Mouse (Mus musculus) heart, embryonic 16.5 days (tissue): Measurements from ENCODE around the gene Ice1. TPM values are rescaled to one million over a fixed set of nuclear protein-coding genes. Genes with fewer than 3 reads are reported as not detected.
A peak's percentile ranks its signal among the peaks of the same experiment; 100 is the strongest.

Experiments
- ATAC-seq: fragments of 200-750 bp; cut with Nextera tagmentation; replicated peaks from 2 replicates; pipeline ENCODE4 v1.8.0; 2017; ENCODE audit warnings: moderate number of reproducible peaks; ENCODE audit not compliant: insufficient read depth, low FRiP score; ENCODE audit errors: extremely low read depth
- H3K27ac ChIP-seq: fragments of 300-500 bp; sonication (generic); 2 replicates; pipeline ENCODE4 v1.5.1; 2014; ENCODE audit warnings: mild to moderate bottlenecking, low read length, control low read depth, moderate library complexity
- H3K27me3 ChIP-seq: fragments of 300-500 bp; sonication (generic); 2 replicates; pipeline ENCODE4 v1.6.1; 2014; ENCODE audit warnings: low read length, mixed read lengths; ENCODE audit not compliant: control insufficient read depth, insufficient read depth
- H3K36me3 ChIP-seq: fragments of 300-500 bp; sonication (generic); 2 replicates; pipeline ENCODE4 v1.6.1; 2014; ENCODE audit not compliant: control insufficient read depth, insufficient read depth
- H3K4me1 ChIP-seq: fragments of 300-500 bp; sonication (generic); 2 replicates; pipeline ENCODE4 v1.6.1; 2014; ENCODE audit warnings: low read length, mixed read lengths; ENCODE audit not compliant: control insufficient read depth, insufficient read depth
- H3K4me2 ChIP-seq: fragments of 300-500 bp; sonication (generic); 2 replicates; pipeline ENCODE4 v1.6.1; 2014; ENCODE audit warnings: low read depth, mild to moderate bottlenecking, control low read depth, low read length
- H3K4me3 ChIP-seq: fragments of 300-500 bp; sonication (generic); 2 replicates; pipeline ENCODE4 v1.5.1; 2014; ENCODE audit warnings: mild to moderate bottlenecking, control low read depth, low read length
- H3K9ac ChIP-seq: fragments of 300-500 bp; sonication (generic); 2 replicates; pipeline ENCODE4 v1.6.1; 2014; ENCODE audit warnings: low read length, control low read depth
- H3K9me3 ChIP-seq: fragments of 300-500 bp; sonication (generic); replicated peaks from 2 replicates; pipeline ENCODE4 v1.6.1; 2016; ENCODE audit warnings: low read length; ENCODE audit not compliant: control insufficient read depth
- WGBS: fragments of 180-500 bp; shearing (Covaris S2); extraction: QIAGEN DNeasy Blood & Tissue Kit; methylation state at CpG from one replicate; pipeline ENCODE4 v1.1.7; 2014; 5-methylcytosine and 5-hydroxymethylcytosine counted together
- polyA plus RNA-seq: library from polyadenylated mRNA; unstranded; fragments of >200 nt; fragmentation: Nextera tagmentation; extraction: Ambion mirVana; gene quantifications from 2 replicates; pipeline ENCODE4 v1.2.1, GENCODE M21; 2015

The Ice1 gene
- polyA plus RNA-seq, 1 experiment from 2014 or later: 11.5 TPM

DNA sequence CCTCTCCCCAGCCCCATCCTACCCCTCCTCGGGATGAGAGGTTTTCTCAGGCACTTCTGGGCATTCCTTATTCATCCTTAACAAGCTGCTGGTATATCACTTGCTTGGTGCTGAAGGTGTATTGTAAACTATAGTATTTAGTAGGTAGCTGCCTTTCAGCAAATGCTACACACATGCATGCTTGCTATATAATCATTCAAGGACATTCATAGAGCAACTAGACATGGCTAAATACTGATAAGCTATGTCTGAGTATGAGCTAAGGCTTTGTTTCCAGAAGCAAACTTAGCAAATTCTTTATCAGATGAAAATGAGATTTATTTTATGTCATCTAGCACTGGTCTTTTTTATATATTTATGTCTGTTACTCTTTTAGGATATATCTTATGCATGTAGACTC lies 11.8 kb downstream of the Ice1 start:
- H3K27ac ChIP-seq: no peak overlapping the region
- ATAC-seq: no peak
- no peaks in the 10 kb centered on the region for H3K9me3 ChIP-seq
- WGBS: 67% methylated on average over 1 of the region's 1 CpGs
- no peak overlapping the region for H3K9ac ChIP-seq
- no peak overlapping the region for H3K4me3 ChIP-seq
- H3K27me3 ChIP-seq: no peaks in the 10 kb centered on the region
- H3K4me2 ChIP-seq: no peak overlapping the region
- H3K36me3 ChIP-seq: 0 out of 2 replicates have a peak, but pooled peaks cover under 1% of the 10 kb centered on the region
- H3K4me1 ChIP-seq: peaks cover 10% of the 10 kb centered on the region

DNA sequence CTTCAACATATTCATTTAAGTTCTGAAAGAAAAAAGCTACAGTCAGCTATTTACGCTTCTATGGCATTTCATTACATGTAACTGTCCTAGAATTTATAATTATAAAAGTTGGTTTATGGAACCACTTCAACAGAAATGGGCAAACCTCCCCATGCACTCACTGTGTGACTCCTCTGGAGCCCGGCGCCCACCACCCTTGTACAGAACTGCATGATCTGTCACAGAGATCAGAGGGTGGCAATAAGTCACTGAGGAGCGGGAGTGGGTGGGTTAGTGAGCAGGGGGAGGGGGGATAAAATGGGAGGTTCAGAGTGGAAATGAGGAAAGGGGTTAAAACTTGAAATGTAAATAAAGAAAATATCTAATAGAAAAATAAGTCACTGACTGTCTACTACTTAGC lies 13.0 kb downstream of the Ice1 start:
- ATAC-seq: no peak
- H3K9me3 ChIP-seq: no peaks in the 10 kb centered on the region
- H3K27ac ChIP-seq: no peak overlapping the region
- WGBS: 92% methylated on average over 4 of the region's 4 CpGs
- H3K27me3 ChIP-seq: no peaks in the 10 kb centered on the region
- H3K36me3 ChIP-seq: peaks cover 10% of the 10 kb centered on the region
- H3K4me2 ChIP-seq: no peak overlapping the region
- H3K4me3 ChIP-seq: no peak overlapping the region
- H3K4me1 ChIP-seq: peaks cover 10% of the 10 kb centered on the region
- H3K9ac ChIP-seq: no peak overlapping the region

DNA sequence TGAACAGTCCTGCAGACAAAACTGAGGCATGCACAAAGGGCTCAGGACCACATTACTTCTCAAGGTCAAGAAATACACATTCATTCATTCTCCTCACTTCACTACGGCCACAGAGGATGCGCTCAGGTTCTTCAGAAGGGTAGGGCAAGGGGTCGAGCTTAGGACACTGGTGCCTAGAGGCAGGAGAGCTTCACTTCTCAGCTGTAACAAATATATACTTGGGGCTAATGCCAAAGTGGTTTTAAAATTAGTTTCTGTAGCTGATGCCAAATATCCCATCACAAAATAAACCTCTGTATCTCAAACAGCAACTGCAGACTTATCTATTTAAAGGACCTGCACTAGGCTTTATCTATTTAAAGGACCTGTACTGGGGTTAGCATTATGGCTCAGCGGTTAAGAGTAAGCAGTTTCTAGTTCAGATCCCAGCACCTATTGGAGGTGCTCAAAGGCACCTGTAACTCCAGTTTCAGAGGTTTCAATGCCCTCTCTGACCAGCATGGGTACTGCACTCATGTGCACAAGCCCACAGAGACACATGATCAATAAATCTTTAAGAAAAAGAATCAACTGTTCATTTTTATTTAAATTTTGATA lies 14.9 kb downstream of the Ice1 start:
- ATAC-seq: peak; percentile 67
- H3K9me3 ChIP-seq: no peaks in the 10 kb centered on the region
- no peak overlapping the region for H3K9ac ChIP-seq
- peaks cover 22% of the 10 kb centered on the region for H3K36me3 ChIP-seq
- H3K27ac ChIP-seq: no peak overlapping the region
- no peak overlapping the region for H3K4me2 ChIP-seq
- no peaks in the 10 kb centered on the region for H3K27me3 ChIP-seq
- WGBS: 75% methylated on average over 4 of the region's 4 CpGs
- H3K4me3 ChIP-seq: no peak overlapping the region
- peaks cover 10% of the 10 kb centered on the region for H3K4me1 ChIP-seq

DNA sequence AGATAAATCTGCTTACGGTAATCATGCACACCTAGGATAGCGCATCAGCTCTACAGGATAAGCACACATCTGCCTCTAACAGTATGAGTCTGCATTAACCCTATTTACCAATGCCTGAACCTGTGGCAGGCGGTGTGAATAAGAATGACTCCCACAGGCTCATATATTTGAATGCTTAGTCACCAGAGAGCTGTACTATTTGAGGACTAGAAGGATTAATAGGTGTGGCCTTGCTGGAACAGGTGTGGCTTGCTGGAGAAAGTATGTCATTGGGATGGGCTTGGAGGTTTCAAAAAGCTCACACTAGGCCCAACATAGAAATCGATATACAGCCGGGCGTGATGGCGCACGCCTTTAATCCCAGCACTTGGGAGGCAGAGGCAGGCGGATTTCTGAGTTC lies 15.9 kb downstream of the Ice1 start:
- peaks cover 10% of the 10 kb centered on the region for H3K4me1 ChIP-seq
- ATAC-seq: no peak
- H3K4me3 ChIP-seq: no peak overlapping the region
- H3K27me3 ChIP-seq: no peaks in the 10 kb centered on the region
- no peak overlapping the region for H3K4me2 ChIP-seq
- peaks cover 31% of the 10 kb centered on the region for H3K36me3 ChIP-seq
- H3K27ac ChIP-seq: no peak overlapping the region
- no peak overlapping the region for H3K9ac ChIP-seq
- no peaks in the 10 kb centered on the region for H3K9me3 ChIP-seq
- WGBS: 98% methylated on average over 8 of the region's 9 CpGs

DNA sequence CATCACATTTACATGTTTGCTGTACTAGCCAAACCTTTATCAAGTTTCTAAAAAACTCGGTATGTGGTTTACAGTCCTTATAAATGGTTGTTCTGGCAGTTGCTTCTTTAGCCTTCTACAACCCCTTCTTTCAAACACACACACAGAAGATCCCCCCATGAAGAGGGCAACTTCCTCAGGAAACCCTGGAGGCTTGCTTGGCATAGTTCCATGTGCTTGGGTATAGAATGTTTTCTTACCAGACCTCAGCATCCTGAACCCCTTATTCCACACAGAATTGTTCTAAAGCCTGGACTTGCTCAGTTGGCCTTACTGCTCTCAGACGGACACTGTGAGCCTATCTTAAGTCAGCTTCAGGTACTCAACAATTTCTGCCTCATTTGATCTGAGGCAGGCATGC lies 24.6 kb downstream of the Ice1 start:
- 75% methylated on average over 2 of the region's 2 CpGs for WGBS
- Histone ChIP-seq H3K4me3 (no peak overlapping the region), H3K4me2 (no peak overlapping the region), H3K27me3 (no peaks in the 10 kb centered on the region), H3K4me1 (no peaks in the 10 kb centered on the region), H3K9ac (no peak overlapping the region), H3K36me3 (peaks cover 56% of the 10 kb centered on the region), H3K9me3 (no peaks in the 10 kb centered on the region), H3K27ac (no peak overlapping the region)
- no peak for ATAC-seq

DNA sequence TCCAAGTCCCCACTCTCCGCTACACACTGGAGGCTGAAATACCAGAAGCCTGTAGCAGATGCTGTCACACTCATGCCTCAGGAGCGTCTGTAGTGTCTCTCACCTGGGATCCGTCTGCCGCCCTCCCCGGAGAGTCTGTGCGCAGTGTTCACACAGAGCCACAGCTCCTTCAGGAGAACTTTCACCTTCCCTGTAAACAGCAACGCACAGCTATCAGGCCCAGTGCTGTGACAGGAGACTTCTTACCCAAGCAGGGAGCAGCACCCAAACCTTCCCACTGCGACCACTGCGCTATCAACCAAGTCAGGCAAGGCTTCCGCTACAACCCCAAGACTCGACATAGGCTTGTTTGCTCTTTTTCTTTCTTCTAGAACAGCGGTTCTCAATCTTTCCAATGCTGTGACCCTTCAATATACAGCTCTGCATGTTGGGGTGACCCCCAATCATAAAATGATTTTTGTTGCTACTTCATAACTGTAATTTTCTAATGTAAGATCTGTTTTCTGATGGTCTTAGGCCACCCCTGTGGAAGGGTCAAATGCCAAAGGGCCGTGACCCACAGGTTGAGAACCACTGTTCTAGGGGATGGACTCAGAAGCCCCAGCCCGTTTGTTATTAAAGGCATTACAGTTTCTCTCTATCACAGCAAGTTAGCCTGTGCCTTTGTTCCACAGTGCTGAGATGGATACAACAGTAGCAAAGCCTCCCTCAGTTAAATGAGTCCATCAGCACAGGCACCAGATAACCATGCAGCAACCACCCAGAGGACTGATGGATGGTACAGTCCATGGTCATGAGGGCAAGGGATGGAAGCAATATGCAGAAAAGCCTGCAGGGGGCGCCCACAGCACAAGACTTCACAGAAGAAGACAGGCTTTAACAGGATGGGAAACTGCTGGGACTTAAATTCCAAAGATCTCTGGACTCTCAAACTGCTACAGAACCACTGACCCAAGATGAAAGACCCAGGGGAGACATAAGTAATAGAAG lies 26.7 kb downstream of the Ice1 start:
- Histone ChIP-seq H3K27me3 (no peaks in the 10 kb centered on the region), H3K4me2 (no peak overlapping the region), H3K36me3 (peaks cover 57% of the 10 kb centered on the region), H3K9me3 (no peaks in the 10 kb centered on the region), H3K9ac (no peak overlapping the region), H3K27ac (no peak overlapping the region), H3K4me1 (no peaks in the 10 kb centered on the region), H3K4me3 (no peak overlapping the region)
- 85% methylated on average over 15 of the region's 15 CpGs for WGBS
- ATAC-seq: 0 out of 2 replicates have a peak, but pooled peaks have one; percentile 18

DNA sequence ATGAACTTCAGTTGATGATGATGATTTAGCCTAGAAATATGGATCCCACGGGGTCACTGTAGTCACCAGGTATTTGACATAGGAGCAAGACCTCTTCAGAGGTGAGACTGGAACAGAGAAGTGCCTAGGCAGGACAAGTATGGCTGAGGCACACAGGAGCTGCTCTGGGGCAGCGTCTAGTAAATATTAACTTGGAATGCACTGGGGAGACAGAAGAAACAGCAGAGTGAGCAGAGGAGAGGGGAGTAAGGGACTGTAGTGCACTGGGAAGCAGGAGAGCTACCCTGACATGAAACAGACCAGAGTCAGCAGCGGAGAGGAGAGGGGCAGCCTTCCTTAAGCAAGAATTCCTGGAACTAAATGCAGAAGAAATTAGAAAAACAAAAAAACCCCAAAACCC lies 27.8 kb downstream of the Ice1 start:
- Histone ChIP-seq H3K36me3 (peaks cover 59% of the 10 kb centered on the region), H3K4me2 (no peak overlapping the region), H3K4me3 (no peak overlapping the region), H3K27ac (no peak overlapping the region), H3K9ac (no peak overlapping the region), H3K27me3 (no peaks in the 10 kb centered on the region), H3K9me3 (no peaks in the 10 kb centered on the region), H3K4me1 (no peaks in the 10 kb centered on the region)
- no peak for ATAC-seq
- WGBS: 86% methylated on average over 3 of the region's 3 CpGs

DNA sequence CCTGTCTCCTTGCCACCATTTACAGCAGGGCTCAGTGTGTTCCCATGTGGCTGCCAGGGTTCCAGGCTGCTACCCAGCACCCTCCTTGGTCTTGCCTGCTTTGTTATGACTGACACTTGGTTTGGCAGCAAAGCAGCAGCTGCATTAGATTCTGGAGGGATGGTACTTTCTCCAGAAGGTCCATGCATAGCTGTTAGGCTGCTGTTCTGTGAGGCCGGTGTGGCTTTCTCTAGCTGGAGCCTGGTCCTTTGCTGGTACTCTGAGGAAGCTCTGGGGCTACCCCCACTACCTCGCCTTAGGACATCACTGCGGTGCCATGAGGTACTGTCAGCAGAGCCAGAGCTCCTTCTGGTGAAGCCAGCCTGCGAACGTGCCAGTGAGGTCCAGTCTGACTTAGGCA lies 32.1 kb downstream of the Ice1 start:
- H3K27ac ChIP-seq: no peak overlapping the region
- no peaks in the 10 kb centered on the region for H3K4me1 ChIP-seq
- no peaks in the 10 kb centered on the region for H3K9me3 ChIP-seq
- no peaks in the 10 kb centered on the region for H3K27me3 ChIP-seq
- H3K9ac ChIP-seq: no peak overlapping the region
- no peak for ATAC-seq
- no peak overlapping the region for H3K4me2 ChIP-seq
- 97% methylated on average over 5 of the region's 5 CpGs for WGBS
- peaks cover 75% of the 10 kb centered on the region for H3K36me3 ChIP-seq
- no peak overlapping the region for H3K4me3 ChIP-seq

DNA sequence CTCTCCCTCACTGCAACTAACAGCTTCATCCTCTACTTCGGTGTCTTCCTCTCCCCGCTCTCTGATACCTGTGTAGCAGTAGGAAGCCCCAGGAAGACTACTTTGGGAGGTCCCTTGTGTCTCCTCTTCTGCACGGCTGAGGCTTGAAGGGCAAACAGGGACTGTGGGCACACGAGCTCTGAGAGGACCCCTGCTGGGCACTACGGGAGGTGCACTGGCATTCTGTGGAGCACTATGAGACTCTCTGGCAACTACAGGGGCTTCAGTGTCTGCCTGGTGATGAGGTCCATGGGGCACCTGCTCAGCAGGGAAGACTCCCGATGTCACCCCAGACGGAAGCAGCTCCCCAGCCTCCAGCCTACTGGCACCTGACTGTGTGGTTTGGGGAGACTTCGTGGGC lies 32.7 kb downstream of the Ice1 start:
- ATAC-seq: no peak
- Histone ChIP-seq H3K36me3 (peaks cover 76% of the 10 kb centered on the region), H3K4me2 (no peak overlapping the region), H3K4me1 (no peaks in the 10 kb centered on the region), H3K27me3 (no peaks in the 10 kb centered on the region), H3K9ac (no peak overlapping the region), H3K4me3 (no peak overlapping the region), H3K27ac (no peak overlapping the region), H3K9me3 (no peaks in the 10 kb centered on the region)
- 86% methylated on average over 8 of the region's 8 CpGs for whole genome bisulfite sequencing
